Comparison of ENCODE assay signal across 9 mouse cellular contexts in the genomic region with DNA sequence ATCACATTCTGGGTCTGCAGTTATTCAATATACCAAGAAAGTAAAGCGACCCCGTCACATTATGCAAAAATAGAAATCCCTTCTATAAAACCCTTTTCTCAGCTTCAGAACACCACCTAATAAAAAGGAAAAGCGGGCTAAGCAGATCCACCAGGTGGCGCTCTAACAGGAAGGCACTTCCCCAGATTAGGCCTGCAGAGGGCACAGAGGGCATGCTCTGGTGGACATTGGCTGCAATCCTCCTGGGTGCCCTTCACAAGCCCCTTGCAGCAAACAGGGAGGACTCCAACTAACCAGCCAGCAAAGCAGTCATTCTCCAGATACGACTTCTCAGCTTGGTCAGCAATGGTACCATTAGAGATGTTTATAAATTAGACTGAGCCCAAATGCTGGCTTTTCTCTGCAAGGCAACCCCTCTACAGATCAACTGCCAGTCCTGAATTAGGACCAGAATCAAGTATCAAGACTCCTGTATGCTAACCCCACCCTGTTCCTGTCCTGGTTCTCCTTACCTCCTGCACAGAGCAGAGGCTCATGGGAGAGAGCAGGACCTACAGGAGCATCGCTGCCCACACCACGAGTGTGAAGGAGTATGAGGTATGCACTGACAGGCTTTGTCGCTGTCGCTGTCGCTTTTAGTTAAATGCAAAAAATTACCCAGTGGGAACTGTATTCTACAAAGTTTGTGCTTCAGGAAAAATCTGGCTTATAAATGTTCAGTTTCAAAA. TPM values are rescaled to one million over a fixed set of nuclear protein-coding genes. Genes with fewer than 3 reads are reported as not detected.
A peak's percentile ranks its signal among the peaks of the same experiment; 100 is the strongest.
DNase-seq lines count a peak whose midpoint lies in the region; ATAC-seq and TF ChIP-seq lines count a peak whose summit lies in the region.
"Had no signal": no experiment of that assay in that cellular context is flagged by ENCODE, and none has a peak within 500 bp of the region (broad histone marks: within the 10 kb centered on the region; RNA-seq: fewer than 3 reads in every experiment).

No protein-coding gene starts in this region.

- DNase-seq in midbrain, embryonic 10.5 days (ENCODE audit: low spot score), result peak; percentile 77
- DNase-seq in cerebellum, adult 9-10 months, result peak; percentile 76
- DNase-seq in gastrocnemius, adult 2 months, result peak; percentile 79
- peak; percentile 47 for DNase-seq in hindlimb bud, embryonic 11.5 days (ENCODE audit: extremely low spot score, low read depth, low spot score)
- DNase-seq in left cerebral cortex, postnatal 14 days (ENCODE audit: low spot score in 2 of 2), result peak; percentile 40 to 67
- DNase-seq in natural killer cell, adult 2 months (ENCODE audit: low spot score in 2 of 2), result peak; percentile 62 to 77

- no peaks in the 10 kb centered on the region for H3K9me3 ChIP-seq in midbrain, embryonic 10.5 days (replicated peaks)
- H3K9me3 ChIP-seq in midbrain, embryonic 16.5 days (replicated peaks; ENCODE audit: control insufficient read depth, low read length, poor library complexity, severe bottlenecking), result no peaks in the 10 kb centered on the region
- H3K9me3 ChIP-seq: embryonic facial prominence, embryonic 12.5 days had no signal

- H3K27me3 ChIP-seq in midbrain, embryonic 10.5 days (ENCODE audit: low read depth, poor library complexity, severe bottlenecking), result no peaks in the 10 kb centered on the region
- H3K27me3 ChIP-seq in midbrain, embryonic 16.5 days (ENCODE audit: control insufficient read depth, insufficient read depth, low read depth, low read length), result no peaks in the 10 kb centered on the region
- no peaks in the 10 kb centered on the region for H3K27me3 ChIP-seq in testis, adult 2 months (ENCODE audit: control insufficient read depth, insufficient read depth, low read length)
- H3K27me3 ChIP-seq: embryonic facial prominence, embryonic 12.5 days had no signal

- no peak for TF ChIP-seq POLR2A in testis, adult 2 months (IDR thresholded peaks at IDR 0.05; ENCODE audit: control insufficient read depth, low read depth, low read length)

- H3K4me2 ChIP-seq in midbrain, embryonic 16.5 days (ENCODE audit: low read length), result no peak overlapping the region
- H3K4me2 ChIP-seq: embryonic facial prominence, embryonic 12.5 days had no signal

- peaks cover 10% of the 10 kb centered on the region for H3K36me3 ChIP-seq in midbrain, embryonic 10.5 days
- peaks cover 8% of the 10 kb centered on the region for H3K36me3 ChIP-seq in midbrain, embryonic 16.5 days (ENCODE audit: control insufficient read depth, insufficient read depth, low read length)
- H3K36me3 ChIP-seq in testis, adult 2 months (ENCODE audit: control insufficient read depth, insufficient read depth, low read length), result no peaks in the 10 kb centered on the region

- no peak overlapping the region for H3K4me3 ChIP-seq in midbrain, embryonic 10.5 days
- no peak overlapping the region for H3K4me3 ChIP-seq in midbrain, embryonic 16.5 days (ENCODE audit: low read depth, low read length)
- H3K4me3 ChIP-seq in gastrocnemius, adult 2 months, result no peak overlapping the region
- no peak overlapping the region for H3K4me3 ChIP-seq in testis, adult 2 months (ENCODE audit: control insufficient read depth, low read depth, low read length)
- H3K4me3 ChIP-seq: embryonic facial prominence, embryonic 12.5 days had no signal

- ATAC-seq in midbrain, embryonic 16.5 days, result no peak

- peak; percentile 95 for TF ChIP-seq CTCF in gastrocnemius, adult 2 months (IDR thresholded peaks at IDR 0.05)
- peak; percentile 78; the same call in 1 of the 2 replicates for TF ChIP-seq CTCF in testis, adult 2 months (IDR thresholded peaks at IDR 0.05; ENCODE audit: control insufficient read depth, insufficient read depth, insufficient replicate concordance, low read depth, low read length)

- no peak overlapping the region for H3K27ac ChIP-seq in midbrain, embryonic 10.5 days (replicated peaks)
- no peak overlapping the region for H3K27ac ChIP-seq in midbrain, embryonic 16.5 days (ENCODE audit: low read length)
- no peak overlapping the region for H3K27ac ChIP-seq in gastrocnemius, adult 2 months
- no peak overlapping the region for H3K27ac ChIP-seq in testis, adult 2 months (ENCODE audit: control insufficient read depth, insufficient read depth, low read depth, low read length)
- H3K27ac ChIP-seq: embryonic facial prominence, embryonic 12.5 days had no signal

- no peak overlapping the region for H3K9ac ChIP-seq in midbrain, embryonic 16.5 days (ENCODE audit: low read depth, low read length)
- H3K9ac ChIP-seq: embryonic facial prominence, embryonic 12.5 days had no signal

- intact Hi-C loops in gastrocnemius, adult 2 months (cut with DNase I), result loop anchor here (2.0 kb wide), 1 partner anchor 184 kb away; no protein-coding TSS in a partner anchor
- intact Hi-C loops in left cerebral cortex, postnatal 14 days (cut with DNase I), result loop anchor here (2.0 kb wide), 2 partner anchors 184 to 226 kb away; no protein-coding TSS in a partner anchor

- 58% methylated on average over 10 of the region's 10 CpGs for WGBS in midbrain, embryonic 10.5 days
- 58% methylated on average over 10 of the region's 10 CpGs for WGBS in midbrain, embryonic 16.5 days

- peaks cover 6% of the 10 kb centered on the region; the same call in 1 of the 2 replicates for H3K4me1 ChIP-seq in midbrain, embryonic 10.5 days
- no peaks in the 10 kb centered on the region for H3K4me1 ChIP-seq in midbrain, embryonic 16.5 days (ENCODE audit: control insufficient read depth, insufficient read depth, low read length)
- no peaks in the 10 kb centered on the region for H3K4me1 ChIP-seq in testis, adult 2 months (ENCODE audit: control insufficient read depth, insufficient read depth, low read length)
- H3K4me1 ChIP-seq: embryonic facial prominence, embryonic 12.5 days had no signal

RNA-seq across cellular contexts. Expression of a gene that starts 32.3 kb away (rescaled TPM):
- 350 and 355 TPM in 2 replicates for polyA plus RNA-seq in midbrain, embryonic 10.5 days (2016; fragmentation: Nextera tagmentation; extraction: Ambion mirVana)
- polyA plus RNA-seq in midbrain, embryonic 16.5 days (2015; fragmentation: Nextera tagmentation; extraction: Ambion mirVana), result 196 and 198 TPM in 2 replicates
- 10 to 100 TPM; 70.6 to 75.1 TPM for total RNA-seq in gastrocnemius, adult 2 months (2021)
- total RNA-seq in left cerebral cortex, postnatal 14 days (2021), result 10 to 100 TPM; 78.4 to 81.2 TPM
- 10.8 and 11.5 TPM in 2 replicates for polyA plus RNA-seq in testis, adult 2 months (2012; rRNA removed)

Comparison
In these comparisons a context has a peak if more than half of its experiments do, and no peak if none do; other contexts are left out.
1. RNA of a gene that starts 32.3 kb away (polyA plus RNA-seq): 350 to 355 TPM in midbrain, embryonic 10.5 days and 196 to 198 TPM in midbrain, embryonic 16.5 days; 10.8 to 11.5 TPM in testis, adult 2 months; every median in the first group is over 10 times any median in the second.
2. Peak in every context shown above with its lines, with median percentiles within 50 percentile points of each other: DNase-seq.